Mouse (Mus musculus) adrenal gland, postnatal 25 days (tissue): ENCODE data around the gene Polr2i. TPM values are rescaled to one million over a fixed set of nuclear protein-coding genes. Genes with fewer than 3 reads are reported as not detected.
"Not testable (repeated sequence)": the region's sequence is repeated elsewhere in the genome, so short reads cannot be mapped to it uniquely, and the experiment has no call there.

Experiments used
- DNase-seq: peaks from one replicate; pipeline ENCODE4 v3.0.0; 2021; ENCODE audit warnings: mixed read lengths
- total RNA-seq: library from RNA; stranded (reverse); gene quantifications from 2 replicates; pipeline ENCODE4 v1.2.3, GENCODE M21; 2021

Polr2i gene
- total RNA-seq, 1 experiment from 2014 or later, result 63.2 TPM

GRCm38 (mm10) chr7:30204380-30204779 is 27.4 kb upstream of the Polr2i start:
- DNase-seq, result peak; percentile 41

DNA sequence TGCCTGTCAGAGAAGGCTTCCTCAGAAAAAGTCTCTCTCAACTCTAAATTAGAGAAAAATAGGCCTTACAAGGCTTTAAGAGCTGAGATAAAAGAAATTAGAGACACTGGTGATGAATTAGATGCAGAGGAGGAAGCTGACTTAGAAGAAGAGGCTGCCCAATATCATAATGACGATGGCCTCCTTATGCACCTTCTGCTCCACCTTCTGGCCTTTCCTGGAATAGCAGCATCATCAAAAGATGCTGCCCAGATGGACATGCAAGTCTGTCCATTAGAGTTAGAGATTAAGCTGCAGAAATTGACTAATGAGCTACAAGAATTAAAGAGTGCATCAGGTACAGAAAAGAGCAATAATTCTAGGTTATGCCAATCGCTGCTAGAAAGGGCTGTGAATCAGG is 26.4 kb upstream of the Polr2i start:
- DNase-seq, result peak; percentile 59

- DNase-seq, result not testable (repeated sequence)
Measured at GRCm38 (mm10) chr7:30206364-30206763, 25.4 kb upstream of the Polr2i start.

- no peak for DNase-seq
Measured at GRCm38 (mm10) chr7:30211025-30211424, 20.7 kb upstream of the Polr2i start.

- no peak for DNase-seq
Measured at GRCm38 (mm10) chr7:30213881-30214280, 17.9 kb upstream of the Polr2i start.

- DNase-seq, result no peak
Measured at GRCm38 (mm10) chr7:30215875-30216274, 15.9 kb upstream of the Polr2i start.

- peak; percentile 83 for DNase-seq
Measured at GRCm38 (mm10) chr7:30216723-30217151, 15.0 kb upstream of the Polr2i start.

GRCm38 (mm10) chr7:30217277-30217676 is 14.5 kb upstream of the Polr2i start:
- DNase-seq, result no peak

DNA sequence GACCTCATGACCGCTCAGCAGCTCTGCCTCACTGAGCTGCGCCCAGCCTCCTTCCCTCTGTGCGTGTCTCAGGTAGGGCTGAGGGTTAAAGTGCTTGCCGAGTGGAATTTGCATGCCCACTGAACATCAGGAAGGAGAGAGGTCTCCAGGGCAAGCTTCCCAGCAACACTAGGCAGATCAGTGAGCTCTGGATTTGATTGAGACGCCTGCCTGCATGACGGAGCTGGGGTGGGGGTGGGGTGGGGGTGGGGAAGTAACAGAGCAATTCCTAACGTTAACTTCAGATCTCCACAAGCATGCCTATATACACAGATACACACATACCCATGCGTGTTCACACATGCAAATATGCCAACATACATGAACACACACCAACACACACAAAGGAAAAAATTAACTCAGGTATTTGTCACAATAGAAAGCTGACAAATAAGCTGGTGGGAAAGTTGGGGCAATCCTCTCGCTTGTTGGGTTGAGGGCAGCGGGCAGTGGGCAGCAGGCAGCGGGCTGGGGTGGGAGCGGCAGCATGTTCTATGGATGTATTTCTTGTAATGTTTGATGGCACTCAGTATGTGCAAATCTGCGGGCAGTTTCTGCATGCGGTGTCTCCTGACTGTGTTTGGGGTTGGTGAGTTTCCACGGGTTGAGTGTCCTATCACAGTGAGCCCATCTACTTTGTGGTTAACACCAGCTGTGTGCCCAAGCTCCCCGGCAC is 12.3 kb upstream of the Polr2i start:
- DNase-seq, result peak; percentile 52

GRCm38 (mm10) chr7:30220008-30220356 is 11.8 kb upstream of the Polr2i start:
- no peak for DNase-seq

DNA sequence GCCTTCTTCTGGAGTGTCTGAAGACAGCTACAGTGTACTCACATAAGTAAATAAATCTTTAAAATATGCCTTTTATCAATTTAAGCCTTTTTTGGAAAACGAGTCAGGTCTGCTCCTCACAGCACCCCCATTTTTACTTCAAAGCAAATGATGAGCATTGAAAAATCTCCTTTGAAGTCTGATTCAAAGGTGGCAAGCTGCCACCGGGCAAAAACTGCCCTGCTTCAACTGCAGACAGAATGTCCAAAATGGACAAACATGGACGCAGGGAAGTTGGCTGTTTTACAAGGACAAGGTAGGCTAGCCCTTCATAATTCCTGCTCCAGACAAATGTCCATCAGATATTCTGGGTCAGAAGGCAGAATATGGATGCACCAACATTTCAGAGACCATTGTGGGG is 10.3 kb upstream of the Polr2i start:
- no peak for DNase-seq

GRCm38 (mm10) chr7:30222205-30222604 is 9.5 kb upstream of the Polr2i start:
- no peak for DNase-seq

- DNase-seq, result no peak
Measured at GRCm38 (mm10) chr7:30224206-30224605, 7.5 kb upstream of the Polr2i start.

DNA sequence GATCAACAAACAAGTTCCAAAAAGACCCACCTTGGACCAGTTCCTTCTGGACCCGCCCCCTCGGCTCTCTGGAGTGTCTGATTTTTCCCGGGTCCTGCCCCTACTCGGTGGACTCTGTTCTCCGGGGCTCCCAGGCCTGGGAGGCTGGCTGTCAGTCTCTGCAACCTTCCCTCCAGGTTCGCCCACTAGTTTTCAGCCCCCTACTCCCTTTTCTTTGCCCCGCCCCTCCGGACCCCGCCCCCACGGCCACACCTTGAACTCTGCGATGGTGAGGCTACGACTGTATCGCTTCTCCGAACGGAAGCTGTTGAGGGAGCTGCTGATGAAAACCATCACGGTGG is 450 bp upstream of the Polr2i start:
- DNase-seq, result no peak

DNA sequence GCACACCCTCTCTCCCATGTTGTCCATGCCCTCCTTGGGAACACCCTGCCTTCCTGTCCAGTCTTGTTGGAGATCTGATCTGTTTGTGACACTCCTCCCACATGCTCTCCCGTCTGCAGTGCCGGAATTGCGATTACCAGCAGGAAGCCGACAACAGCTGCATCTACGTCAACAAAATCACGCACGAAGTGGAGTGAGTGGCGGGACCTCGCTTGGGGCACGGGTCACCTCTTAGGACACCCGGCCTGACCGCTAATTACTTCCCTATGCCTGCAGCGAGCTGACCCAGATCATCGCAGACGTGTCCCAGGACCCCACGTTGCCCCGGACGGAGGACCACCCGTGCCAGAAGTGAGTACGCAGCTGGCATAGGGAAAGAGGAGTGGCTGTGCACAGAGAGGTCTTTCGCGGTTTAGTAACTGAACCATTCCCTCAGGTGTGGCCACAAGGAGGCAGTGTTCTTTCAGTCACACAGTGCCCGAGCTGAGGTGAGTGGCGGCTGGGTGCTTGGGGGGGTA is 942 bp downstream of the Polr2i start:
- DNase-seq, result peak; percentile 46

DNA sequence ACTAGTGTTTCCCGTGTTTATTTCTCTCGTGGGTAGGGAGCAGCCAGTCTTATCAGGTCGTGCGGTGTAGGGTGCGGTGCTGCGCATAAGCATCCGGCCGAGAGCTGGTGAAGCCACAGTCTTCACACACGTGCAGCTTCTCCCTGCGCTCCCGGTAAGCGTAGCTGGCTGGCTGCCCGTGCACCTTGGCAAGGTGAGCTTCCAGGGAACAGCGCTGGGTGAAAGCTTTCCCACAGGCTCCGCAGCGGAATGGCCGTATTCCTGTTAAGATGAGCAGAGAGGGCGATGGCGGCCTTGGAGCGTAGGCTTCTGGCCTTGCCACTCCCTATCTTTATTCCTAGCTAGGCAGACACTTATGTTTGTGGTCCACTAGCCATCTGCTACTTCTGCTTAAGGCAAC is 1.6 kb downstream of the Polr2i start:
- no peak for DNase-seq

- DNase-seq, result no peak
Measured at GRCm38 (mm10) chr7:30234276-30234858, 2.6 kb downstream of the Polr2i start.

DNA sequence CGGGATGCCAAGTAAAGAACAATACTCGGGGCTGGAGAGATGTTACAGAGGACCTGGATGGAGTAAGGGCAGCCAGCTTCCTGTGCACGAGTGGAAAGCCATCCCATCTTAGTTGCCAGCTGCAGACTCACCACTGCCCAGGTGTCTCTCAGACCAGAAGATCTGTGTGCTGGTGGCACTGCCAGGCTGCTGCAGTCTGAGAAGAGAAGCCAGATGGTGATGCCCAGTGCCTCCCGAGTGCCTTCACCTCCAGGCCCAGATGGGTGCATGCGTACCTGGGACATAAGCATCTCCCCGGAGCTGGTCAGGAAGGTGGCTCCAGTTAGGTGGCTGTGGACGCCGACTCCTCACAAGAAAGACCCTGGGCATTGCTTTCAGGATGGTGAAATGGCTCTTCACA is 3.3 kb downstream of the Polr2i start:
- no peak for DNase-seq

- DNase-seq, result no peak
Measured at GRCm38 (mm10) chr7:30235625-30236024, 3.9 kb downstream of the Polr2i start, which contains the start of gene Ovol3. TSS of gene Ovol3 (minus strand) at chr7:30235725.

DNA sequence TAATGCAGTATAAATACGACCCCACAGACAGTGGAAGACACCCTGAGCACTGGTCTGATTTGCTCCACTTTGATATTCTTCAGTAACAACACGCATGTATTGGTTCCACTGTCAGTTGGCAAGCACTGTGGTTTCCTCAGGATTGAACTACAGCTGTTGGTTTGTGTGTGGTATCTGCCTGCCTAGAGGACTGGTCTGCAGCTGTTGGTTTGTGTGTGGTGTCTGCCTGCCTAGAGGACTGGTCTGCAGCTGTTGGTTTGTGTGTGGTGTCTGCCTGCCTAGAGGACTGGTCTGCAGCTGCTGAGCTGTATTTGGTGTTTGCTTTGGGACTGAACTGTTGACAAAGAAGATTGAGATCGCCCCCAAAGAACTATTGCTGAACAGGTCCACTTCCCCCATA is 5.6 kb downstream of the Polr2i start:
- not testable (repeated sequence) for DNase-seq

GRCm38 (mm10) chr7:30251956-30252954 is 20.5 kb downstream of the Polr2i start:
- peak; percentile 27 for DNase-seq

DNA sequence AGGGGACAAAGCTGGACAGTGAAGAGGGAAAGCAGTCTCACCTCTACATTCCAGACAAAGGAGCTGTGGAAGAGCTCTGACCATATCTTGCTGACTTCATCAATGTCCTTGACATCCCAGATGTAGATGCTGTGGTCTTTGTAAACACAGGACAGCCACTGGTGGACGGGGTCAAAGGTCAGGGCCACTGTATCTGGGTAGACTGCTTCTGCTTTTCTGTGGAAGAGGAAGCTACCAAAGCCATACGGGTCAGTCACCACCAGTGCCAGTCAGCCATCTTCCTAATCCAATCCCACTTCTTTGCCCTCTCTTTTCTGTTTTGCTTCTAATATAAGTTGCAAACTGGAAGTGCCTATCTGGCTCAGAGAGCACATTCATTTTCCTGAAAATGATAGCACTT is 33.3 kb downstream of the Polr2i start:
- no peak for DNase-seq

DNA sequence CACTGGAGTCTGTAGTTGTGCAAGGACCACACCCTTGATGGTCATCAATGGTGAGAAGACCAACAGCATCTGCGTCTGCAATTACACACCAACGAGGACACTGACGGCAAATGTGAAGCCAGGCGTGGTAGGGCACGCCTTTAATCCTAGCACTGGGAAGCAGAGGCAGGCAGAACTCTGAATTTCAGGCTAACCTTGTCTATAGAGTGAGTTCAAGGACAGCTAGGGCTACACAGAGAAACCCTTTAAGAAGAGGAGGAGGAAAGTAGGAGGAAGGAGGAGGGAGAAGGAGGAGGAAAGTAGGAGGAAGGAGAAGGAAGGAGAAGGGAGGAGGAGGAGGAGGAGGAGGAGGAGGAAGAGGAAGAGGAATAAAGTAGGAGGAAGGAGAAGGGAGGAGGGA is 33.8 kb downstream of the Polr2i start:
- no peak for DNase-seq
